Mouse (Mus musculus) embryo, embryonic 10 days (tissue): ENCODE data around the gene Gm4952.
"Not testable (repeated sequence)": the region's sequence is repeated elsewhere in the genome, so short reads cannot be mapped to it uniquely, and the experiment has no call there.

ENCODE experiments used
- DNase-seq: peaks from one replicate; pipeline ENCODE4 v3.0.0-alpha.2; 2015; ENCODE audit warnings: low spot score

Gm4952 gene

GRCm38 (mm10) chr19:12600684-12601480 lies 1.1 kb downstream of the Gm4952 start:
- no peak for DNase-seq

- DNase-seq, result no peak
Measured at GRCm38 (mm10) chr19:12608336-12608735, 8.6 kb downstream of the Gm4952 start.

GRCm38 (mm10) chr19:12613646-12614045 lies 13.9 kb downstream of the Gm4952 start:
- no peak for DNase-seq

- DNase-seq, result no peak
Measured at GRCm38 (mm10) chr19:12633176-12633575, 33.4 kb downstream of the Gm4952 start, which contains the start of gene Glyat. TSS of gene Glyat (plus strand) at chr19:12633308.

- DNase-seq, result no peak
Measured at GRCm38 (mm10) chr19:12634259-12634658, 34.5 kb downstream of the Gm4952 start.

- DNase-seq, result no peak
Measured at GRCm38 (mm10) chr19:12634963-12635362, 35.2 kb downstream of the Gm4952 start.

GRCm38 (mm10) chr19:12636863-12637262 lies 37.1 kb downstream of the Gm4952 start:
- DNase-seq, result no peak

- DNase-seq, result no peak
Measured at GRCm38 (mm10) chr19:12638049-12638448, 38.3 kb downstream of the Gm4952 start.

GRCm38 (mm10) chr19:12649511-12649910 lies 49.7 kb downstream of the Gm4952 start:
- no peak for DNase-seq

- no peak for DNase-seq
Measured at GRCm38 (mm10) chr19:12666156-12666555, 66.4 kb downstream of the Gm4952 start.

- DNase-seq, result not testable (repeated sequence)
Measured at GRCm38 (mm10) chr19:12668601-12669000, 68.8 kb downstream of the Gm4952 start.

- no peak for DNase-seq
Measured at GRCm38 (mm10) chr19:12670139-12670538, 70.4 kb downstream of the Gm4952 start, which contains the start of gene Olfr1442. TSS of gene Olfr1442 (plus strand) at chr19:12670439.

GRCm38 (mm10) chr19:12671051-12671450 lies 71.3 kb downstream of the Gm4952 start:
- DNase-seq, result no peak

GRCm38 (mm10) chr19:12677812-12678211 lies 78.0 kb downstream of the Gm4952 start, which contains the start of gene Olfr1443:
TSS of gene Olfr1443 (plus strand) at chr19:12678112.
- DNase-seq, result no peak
